Mouse (Mus musculus) mouse embryonic stem cell (cell line): Measurements from ENCODE around the gene Muc1.

Experiments used
- in situ Hi-C, 2 experiments: fragments of 300-500 bp; cut with MboI; formaldehyde crosslinking; loops; 1 replicate in 1 of 2; 3 replicates in 1 of 2; pipeline ENCODE4 v1.14.3; 2019 to 2020; ENCODE audit warnings: low sequenced_read_pairs in 2 of 2, low pct_unique_long_range_greater_than_20kb in 1 of 2, mixed read lengths in 1 of 2; ENCODE audit not compliant: unreplicated experiment in 1 of 2

The Muc1 gene

DNA sequence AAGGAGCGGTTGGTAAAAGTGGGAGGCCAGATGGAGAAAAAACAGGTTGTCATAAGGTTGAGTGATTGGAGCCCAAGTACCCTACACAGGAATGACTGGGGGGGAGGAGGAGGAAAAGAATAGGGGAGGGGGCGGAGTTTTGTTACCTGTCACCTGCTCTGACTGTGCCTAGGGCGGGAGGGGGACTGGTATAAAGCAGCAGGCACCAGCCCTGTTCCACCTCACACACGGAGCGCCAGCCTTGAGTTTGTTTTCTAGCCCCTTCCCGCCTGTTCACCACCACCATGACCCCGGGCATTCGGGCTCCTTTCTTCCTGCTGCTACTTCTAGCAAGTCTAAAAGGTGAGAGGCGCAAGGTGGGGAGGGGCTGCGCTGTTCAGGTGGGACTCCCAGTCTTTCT is at the start of gene Muc1:
Gene Muc1, plus strand, starts transcription at position 222 of the 400 bp plus-strand sequence.
- in situ Hi-C loops, result no loop called here

DNA sequence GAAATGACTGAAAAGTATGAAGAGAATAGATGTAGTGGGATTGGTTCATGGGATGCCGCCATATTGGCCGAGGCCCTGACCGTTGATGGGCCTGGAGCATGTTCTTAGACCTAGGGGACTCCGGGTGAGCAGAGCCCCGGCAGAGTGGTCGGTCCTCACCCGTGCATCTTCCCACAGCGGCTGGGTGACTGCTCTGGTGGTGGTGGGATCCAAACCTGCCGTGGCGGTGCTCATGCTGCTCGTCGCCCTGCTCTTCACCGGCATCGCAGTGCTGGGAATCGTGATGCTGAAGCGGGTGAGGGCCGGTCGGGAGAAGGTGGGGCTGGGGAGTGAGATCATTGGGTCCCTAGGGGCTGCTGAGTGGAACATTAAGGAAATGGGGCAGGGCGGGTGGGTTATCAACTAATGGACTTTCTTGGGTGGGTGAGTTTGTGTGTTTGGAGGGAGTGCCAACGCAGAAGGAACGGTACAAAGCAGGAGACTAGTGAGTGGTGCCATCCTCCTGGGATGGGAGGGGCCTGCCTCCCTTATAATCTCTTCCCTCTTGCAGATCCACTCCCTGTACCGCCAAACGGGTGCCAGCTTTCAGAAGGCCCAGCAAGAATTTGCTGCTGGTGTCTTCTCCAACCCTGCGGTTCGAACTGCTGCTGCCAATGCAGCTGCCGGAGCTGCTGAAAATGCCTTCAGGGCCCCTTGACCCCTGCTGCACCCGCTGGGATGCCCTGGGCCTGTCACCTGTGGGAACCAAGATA is 46.9 kb upstream of the Muc1 start:
- in situ Hi-C loops, result no loop called here

DNA sequence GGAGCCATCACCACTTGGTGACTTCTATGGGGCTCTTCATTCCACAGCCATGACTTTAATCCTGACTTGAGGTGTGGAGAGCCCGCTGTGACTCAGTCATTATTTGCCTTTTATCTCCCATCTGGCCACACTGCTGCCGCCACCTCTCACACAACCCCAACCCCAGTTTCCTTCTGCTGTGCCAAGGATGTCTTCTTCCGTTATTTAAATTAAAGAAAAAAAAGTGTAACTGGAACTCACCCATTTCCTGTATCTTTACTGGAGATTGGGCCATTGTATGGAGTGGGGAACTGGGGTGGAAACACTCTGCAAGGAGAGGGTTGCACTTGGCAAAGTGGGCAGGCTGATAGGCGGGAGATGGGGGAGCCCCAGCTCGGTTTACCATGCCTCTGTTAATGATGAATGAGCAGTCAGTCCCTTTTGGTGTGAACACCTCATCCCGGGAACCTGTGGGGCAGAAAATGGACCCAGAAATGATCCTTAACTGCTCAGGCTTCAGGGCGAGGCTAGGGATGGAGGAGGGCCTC is 46.3 kb upstream of the Muc1 start:
- in situ Hi-C loops, result no loop called here

DNA sequence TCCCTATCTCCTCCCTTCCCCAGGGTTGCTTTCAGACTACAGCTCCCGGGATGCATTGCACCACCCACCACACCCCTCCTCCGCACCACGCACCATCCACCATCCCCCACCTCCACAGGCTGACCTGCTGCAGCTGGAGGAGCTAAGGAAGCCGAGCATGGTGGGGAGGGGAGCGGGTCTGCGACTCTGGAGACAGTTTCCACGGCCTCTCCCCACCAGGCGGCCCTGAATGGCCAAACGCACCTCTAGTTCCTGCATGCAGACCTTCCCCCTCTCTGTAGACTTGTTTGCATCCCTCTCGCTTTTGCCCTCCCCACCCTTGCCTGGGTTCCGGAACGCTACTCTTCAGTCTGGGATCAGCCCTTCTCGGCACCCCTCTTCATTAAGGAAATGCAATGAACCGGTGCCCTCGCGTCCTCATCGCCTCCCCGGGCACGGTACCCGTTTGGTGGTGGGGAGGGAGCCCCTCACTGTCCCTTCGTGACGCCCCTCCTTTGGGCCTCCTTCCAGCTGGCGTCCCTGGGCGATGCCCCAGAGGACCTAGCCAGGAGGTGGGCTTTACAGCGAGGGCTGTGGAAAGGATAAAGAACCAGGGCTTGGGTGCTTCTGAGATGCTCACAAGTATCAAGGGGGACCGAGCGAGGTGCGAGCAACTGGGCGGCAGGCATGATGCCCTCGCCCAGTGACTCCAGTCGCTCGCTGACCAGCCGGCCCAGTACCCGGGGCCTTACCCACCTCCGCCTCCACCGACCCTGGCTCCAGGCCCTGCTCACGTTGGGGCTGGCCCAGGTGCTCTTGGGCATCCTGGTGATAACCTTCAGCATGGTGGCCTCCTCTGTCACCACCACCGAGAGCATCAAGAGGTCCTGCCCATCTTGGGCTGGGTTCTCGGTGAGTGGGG is 45.5 kb upstream of the Muc1 start, which contains the start of gene Fam189b:
Gene Fam189b, plus strand, starts transcription at position 86 of the 901 bp plus-strand sequence.
- in situ Hi-C loops, result no loop called here

DNA sequence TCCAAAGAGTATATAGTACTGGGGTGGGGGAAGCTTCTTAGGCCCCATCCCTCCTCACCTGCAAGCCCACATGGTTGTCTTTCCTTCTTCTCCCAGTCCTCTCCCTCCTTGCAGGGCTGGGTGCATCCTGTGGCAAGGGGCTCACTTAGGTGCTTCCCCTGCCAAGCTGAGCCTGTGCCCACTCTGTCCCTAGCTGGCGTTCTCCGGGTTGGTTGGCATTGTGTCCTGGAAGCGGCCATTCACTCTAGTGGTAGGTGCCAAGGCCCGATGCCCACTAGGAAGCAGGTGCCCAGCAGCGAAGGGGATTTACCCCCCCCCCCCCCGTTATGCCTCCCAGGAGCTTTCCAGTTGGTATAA is 44.9 kb upstream of the Muc1 start:
- in situ Hi-C loops, result no loop called here

DNA sequence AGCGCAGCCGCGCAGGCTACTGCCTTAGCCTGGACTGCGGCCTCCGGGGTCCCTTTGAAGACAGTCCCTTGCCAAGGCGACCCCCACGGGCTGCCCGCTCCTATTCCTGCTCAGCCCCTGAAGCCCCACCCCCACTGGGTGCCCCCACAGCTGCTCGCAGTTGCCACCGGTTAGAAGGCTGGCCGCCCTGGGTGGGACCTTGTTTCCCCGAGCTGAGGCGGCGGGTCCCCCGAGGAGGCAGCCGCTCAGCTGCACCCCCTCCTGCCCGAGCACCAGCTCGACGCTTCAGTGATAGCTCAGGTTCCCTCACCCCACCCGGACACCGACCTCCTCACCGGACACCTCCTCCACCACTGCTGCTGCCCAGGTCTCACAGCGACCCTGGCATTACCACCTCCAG is 41.7 kb upstream of the Muc1 start:
- in situ Hi-C loops, result no loop called here

DNA sequence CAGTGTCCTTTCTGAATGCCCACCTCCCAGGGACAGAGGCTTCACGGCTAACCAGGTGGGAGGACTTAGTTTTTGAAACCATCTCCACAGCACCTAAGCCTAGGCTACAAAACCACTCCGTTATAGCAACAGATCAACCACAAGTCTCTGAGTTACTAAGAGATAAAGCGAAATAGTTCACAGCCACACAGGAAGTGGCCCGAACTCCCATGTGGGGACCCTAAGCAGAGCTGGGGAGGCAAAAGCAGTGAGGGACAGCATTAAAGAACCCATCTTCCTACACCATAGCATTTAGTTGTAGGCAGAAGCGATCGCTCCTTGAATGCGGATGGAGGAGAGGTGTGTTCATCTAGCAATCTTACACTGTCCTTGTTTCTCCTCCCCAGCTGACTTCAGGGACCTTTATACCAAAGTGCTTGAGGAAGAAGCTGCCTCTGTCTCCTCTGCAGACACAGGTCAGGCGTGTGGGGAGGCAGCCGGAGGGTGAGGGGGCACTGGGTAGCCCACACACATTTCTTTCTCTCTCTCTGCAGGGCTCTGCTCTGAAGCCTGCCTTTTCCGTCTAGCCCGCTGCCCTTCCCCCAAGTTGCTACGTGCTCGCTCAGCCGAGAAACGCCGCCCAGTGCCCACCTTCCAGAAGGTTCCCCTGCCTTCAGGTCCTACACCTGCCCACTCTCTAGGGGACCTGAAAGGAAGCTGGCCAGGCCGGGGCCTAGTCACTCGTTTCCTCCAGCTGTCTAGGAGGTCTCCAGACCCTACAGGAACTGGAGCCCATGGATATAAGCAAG is 41.0 kb upstream of the Muc1 start:
- in situ Hi-C loops, result no loop called here

DNA sequence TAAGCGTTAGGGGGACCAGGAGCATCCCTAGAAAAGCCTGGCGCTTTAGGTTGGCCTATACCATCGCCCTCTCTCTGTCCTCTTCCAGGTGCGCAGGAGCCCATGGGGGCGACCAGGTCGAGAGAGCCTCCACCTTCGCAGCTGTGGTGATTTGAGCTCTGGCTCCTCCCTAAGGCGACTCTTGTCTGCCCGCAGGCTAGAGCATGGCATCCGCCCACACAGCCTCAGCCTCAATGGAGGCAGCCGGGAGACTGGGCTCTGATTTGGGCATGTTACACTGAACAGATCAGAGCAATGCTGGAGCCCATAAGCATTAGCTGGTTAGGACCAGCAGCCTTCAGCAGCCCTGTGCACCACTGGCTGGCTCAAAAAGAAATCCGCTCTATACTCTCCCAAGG is 40.4 kb upstream of the Muc1 start:
- in situ Hi-C loops, result no loop called here

DNA sequence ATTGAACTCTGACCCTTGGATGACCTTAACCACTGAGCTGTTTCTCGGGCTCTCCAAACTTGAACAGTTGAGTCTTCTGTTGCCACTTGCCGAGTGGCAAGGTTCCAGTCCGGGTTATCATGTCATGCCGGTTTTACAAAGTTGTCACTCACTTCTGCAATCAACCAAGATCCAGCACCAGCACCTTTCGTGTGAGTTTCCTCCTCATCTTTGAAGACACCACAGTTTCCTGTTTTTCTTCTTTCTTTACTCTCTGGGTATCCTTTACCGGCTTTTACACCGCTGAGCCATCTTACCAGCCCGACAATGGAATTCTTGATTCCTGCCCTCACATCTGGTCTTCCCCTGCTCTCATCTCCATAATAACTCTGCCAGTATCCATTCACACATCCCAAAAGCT is 38.4 kb upstream of the Muc1 start:
- in situ Hi-C loops, result no loop called here

DNA sequence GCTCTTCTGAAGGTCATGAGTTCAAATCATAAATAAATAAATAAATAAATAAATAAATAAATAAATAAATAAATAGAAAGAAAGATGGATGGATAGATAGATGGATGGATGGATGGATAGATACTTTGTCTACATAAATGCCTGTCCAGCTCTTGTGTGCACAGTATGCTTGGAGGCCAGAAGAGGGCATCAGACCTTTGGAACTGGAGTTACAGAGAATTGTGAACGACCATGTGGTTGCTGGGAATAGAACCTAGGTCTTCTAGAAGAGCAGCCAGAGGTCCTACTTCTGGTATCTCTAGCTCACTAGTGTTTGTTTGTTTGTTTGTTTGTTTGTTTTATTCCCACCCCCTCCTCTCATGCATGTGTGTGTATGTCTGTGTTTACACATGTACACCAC is 35.5 kb upstream of the Muc1 start:
- in situ Hi-C loops, result no loop called here

DNA sequence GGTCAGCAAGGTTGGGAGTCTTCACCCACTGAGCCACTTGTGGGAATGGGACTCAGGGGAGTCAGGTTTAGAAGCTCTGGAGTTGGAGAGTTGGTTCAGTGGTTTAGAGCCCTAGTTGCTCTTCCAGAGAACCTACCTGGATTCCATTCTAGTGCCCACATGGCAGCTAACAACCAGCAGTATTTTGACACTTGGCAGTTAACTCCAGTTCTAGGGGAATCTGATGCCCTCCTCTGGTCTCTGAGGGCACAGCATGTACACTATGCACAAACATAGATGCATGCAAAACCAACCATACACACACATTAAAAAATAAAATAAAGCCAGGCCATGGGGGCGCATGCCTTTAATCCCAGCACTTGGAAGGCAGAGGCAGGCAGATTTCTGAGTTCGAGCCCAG is 35.0 kb upstream of the Muc1 start:
- in situ Hi-C loops, result no loop called here

DNA sequence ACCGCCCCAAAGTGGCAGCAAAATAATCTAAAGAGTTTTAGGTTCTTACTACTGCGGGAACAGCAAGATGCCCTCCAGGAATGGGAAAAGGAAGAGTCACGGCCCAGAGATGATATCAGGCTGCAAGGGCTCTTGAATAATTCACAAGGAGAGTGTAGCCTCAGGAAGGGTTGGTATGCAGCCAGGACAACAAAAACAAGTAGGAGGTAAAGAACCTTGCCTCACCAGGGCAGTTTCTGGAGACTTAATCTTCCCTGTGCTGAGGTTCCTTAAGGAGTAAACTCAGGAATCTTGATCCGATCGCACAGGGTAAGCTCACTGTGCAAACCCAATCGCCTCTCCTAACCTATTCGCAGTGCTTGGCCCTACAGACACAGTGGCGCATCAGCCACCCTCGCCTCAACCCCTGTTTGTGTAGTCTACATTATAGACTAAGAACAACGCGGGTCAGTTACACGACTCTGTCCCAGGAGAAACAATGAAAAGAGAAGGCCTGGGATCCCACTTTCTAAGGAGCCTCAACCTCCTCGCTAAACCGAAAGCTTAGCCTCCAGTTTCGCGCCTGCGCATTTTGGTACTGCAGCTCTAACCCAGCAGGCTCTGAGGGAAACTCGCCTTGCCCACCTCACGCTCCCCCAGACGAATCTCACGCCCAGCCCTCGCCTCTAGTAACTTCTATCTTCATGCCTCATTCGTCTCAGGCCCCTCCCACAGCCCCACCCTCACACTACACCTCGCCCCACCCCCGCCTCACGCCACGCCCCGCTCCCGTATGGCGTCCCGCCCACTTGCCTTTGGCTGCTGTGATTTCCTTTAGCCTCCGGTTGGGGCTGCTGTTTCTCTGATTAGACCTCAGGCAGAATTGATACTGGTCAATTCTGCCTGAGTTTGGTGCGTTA is 32.6 kb upstream of the Muc1 start:
- in situ Hi-C loops, result no loop called here

DNA sequence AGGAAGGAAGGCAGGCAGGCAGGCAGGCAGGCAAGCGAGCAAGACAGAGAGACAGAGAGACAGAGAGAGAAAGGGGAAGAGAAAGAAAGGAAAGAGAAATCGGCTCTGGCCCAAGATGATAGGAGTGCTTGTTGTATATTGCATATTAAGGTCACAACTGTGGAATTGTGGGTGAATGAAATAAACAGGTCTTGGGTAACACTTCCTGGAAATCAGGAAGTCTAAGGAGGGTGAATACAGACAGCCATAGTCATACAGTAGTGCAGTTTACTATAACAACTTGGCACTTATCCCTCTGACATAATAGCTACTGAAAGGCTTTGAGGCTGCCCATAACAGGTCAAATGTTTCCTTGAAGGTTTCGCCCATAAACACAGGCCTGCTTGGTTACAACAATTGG is 29.0 kb upstream of the Muc1 start:
- in situ Hi-C loops, result no loop called here

DNA sequence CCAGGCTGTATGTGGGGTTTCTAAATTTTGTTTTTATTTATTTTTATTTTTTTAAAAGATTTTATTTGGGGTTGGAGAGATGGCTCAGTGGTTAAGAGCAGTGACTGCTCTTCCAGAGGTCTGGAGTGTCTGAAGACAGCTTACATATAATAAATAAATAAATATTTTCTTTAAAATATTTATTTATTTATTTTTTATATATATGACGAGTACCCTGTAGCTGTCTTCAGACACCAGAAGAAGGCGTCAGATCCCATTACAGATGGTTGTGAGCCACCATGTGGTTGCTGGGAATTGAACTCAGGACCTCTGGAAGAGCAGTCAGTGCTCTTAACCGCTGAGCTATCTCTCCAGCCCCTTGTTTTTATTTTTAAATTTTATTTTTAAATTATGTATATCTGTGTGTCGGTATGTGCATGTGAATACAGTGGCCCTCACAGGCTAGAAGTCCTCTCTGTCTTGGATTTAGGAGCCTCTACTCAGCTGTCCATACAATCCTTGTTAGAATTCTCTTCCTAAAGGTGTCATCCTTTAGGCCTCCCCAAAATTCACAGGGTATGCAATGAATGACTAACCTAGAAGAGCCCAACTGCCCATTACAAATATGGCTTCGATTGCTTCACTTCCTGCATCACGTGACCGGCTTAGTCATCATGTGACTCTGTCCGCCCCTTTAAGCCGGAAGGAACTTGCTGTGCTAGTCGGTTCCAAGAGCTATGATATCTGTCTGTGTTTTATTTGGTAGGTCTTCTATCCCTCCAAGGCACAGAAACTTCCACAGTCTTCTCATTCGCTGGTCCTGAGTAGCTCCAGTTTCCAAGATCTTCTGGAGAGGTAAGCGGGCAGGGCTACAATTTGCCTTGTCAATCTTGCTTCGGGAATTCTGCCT is 26.4 kb upstream of the Muc1 start, which contains the start of gene Gba:
Gene Gba, plus strand, starts transcription at position 676 of the 889 bp plus-strand sequence.
- in situ Hi-C loops, result no loop called here

DNA sequence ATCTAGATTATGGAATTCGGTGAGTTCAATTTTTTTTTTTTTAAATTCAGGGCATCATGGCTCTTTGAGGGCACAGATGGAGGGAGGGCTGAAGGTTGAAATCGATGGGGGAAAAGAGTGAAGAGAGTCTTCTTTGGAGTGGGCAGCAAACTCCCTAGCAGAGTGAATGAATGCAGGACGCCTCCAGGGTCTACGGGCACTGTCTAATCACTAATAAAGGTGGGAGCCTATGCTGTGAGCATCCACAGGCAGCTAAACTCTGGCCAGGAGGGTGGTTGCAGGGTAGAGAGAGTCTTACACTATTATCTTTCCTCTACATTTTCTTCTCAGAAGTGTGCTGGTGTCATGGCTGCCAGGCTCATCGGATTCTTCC is 25.7 kb upstream of the Muc1 start:
- in situ Hi-C loops, result no loop called here

DNA sequence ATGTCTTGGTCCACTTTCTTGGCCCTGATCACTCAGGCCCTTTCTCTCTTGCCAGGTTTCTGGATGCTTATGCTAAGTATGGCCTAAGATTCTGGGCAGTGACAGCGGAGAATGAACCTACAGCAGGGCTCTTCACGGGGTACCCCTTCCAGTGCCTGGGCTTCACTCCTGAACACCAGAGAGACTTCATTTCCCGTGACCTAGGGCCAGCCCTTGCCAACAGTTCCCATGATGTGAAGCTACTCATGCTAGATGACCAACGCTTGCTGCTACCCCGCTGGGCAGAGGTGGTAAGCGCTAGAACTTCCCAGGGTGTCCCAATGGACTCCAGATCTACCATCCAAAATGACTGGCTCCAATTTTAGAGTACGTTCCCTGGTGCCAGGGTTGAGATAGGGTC is 22.8 kb upstream of the Muc1 start:
- in situ Hi-C loops, result no loop called here

DNA sequence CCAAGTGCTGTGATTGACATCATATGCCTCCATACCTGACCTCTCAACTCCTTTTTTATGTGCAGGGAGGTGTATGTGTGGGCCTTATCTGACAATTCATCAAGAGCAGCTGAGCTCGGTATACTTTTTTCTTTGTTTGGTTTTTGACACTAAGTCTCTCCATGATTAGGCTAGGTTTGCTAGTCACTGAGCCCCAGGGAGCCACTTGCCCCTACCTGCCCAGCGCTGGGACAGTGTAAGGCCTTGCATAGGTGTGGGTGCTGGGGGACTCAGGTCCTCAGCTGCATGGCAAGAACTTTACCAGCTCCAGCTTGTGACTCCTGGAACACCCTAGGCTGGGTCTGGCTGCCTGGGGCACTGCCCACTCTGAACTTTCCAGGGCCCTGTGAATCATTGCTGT is 22.2 kb upstream of the Muc1 start:
- in situ Hi-C loops, result no loop called here
